Mouse (Mus musculus): ENCODE results near the gene Psmc3.
A peak's percentile ranks its signal among the peaks of the same experiment; 100 is the strongest.

Psmc3 gene

GRCm38 (mm10) chr2:91080784-91081513 lies 27.1 kb downstream of the Psmc3 start:
- peak; percentile 36 for DNase-seq (ENCODE audit: low read depth, low spot score)

DNA sequence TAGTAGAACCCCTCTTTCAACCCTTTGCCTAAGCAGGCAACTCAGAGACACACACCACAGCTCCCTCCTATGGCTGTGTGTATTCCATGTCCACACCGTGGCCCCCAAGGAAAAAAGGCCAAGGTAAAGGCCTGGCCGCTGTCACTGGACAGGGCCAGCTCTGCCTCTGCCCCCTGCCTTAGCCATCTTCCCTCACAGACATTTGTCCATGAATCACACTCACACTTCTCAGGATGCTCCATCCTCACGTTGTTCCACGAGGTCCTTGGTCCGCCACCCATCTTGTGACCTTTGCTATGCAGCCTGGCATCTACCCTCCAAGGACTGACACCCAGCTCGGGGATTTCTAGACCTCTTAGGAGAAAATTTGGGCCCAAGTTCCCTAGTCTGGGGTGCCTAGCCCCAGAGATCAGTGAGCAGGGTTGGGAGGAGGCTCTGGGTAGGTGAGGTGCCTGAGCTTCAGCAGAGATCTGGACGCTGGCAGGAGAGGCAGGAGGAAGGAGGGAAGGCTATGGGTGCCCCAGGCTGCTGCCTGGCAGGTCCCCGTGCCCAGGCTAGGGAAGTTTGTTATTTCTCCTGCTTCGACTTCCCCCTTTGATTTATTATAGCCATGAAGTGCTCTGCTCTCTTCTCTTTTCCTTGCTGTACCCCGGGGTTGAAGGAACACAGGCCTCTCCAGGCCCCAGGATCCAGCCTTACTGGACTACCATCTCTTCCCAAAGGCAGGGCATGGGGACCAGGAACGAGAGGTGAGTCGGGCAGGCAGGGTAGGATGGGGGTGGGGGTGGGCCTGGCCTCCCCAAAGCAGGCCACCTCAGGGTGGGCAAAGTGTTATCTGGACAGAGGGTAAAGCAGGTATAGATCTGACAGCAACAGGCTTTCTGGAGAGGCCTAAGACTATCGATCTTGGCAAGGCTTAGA lies 28.2 kb downstream of the Psmc3 start, which contains the start of gene Spi1:
Gene Spi1 (plus strand): TSS at position 616 of the 921 bp plus-strand sequence.
- DNase-seq (ENCODE audit: low read depth, low spot score): no peak

GRCm38 (mm10) chr2:91082844-91083243 lies 29.0 kb downstream of the Psmc3 start:
- peak; percentile 43 for DNase-seq (ENCODE audit: low read depth, low spot score)

DNA sequence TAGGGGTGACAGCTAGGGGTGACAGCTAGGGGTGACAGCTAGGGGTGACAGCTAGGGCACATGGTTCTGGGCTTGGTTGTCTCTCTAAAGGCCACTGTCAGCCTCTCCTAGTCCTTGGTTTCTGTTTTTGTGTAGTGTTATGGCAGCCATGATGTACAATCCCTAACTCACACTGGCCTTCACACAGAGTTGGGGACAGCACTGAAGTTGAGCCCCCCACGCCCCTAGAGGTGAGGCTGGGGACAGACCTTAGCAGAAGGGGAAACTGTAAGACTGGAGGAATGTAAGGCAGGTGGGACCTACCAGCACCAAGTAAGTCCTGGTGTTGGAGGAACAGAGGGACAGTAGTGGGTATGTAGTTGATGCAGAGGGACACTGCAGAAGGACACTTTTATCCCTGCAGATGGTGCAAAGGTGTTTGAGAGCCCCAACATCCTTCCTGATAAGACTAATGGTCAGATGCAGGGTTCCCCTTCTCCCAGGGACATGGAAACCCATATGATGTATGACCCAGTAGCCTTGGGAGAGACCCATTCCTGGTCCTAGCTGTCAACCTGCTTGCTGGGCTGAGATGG lies 29.6 kb downstream of the Psmc3 start:
- DNase-seq (ENCODE audit: low read depth, low spot score): no peak

DNA sequence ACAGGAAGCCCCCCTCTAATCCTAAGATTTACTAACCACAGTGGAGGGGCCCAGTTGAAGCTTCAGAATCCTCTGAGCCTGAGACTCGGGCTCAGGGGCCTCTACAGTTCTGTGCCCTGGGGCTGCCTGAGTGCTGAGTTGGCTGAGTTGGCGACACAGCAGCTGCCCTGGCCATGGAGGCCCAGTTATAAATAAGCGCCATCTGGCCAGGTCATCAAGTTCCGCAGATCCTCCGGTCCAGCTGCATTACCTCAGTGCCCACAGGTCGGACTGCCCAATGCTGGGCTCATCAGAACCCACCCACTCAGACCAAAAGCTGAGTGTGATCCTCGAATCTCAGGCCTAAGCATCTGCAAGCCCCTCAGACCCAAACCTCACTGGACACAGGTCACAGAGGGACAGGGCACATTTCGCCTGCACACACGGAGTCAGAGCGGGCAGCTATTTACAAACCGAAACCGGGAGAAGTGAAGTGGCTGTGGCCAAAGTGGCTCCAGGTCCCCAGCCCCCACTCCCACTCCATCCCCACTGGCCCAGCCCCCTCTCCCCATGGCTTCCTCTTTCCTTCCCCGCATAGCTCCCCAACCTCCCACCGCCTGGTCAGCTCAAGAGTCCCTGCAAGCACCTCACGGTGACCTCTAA lies 30.5 kb downstream of the Psmc3 start:
- DNase-seq (ENCODE audit: low read depth, low spot score): peak; percentile 46

- DNase-seq (ENCODE audit: low read depth, low spot score): no peak
Observed at GRCm38 (mm10) chr2:91085494-91086391, 31.9 kb downstream of the Psmc3 start.

DNA sequence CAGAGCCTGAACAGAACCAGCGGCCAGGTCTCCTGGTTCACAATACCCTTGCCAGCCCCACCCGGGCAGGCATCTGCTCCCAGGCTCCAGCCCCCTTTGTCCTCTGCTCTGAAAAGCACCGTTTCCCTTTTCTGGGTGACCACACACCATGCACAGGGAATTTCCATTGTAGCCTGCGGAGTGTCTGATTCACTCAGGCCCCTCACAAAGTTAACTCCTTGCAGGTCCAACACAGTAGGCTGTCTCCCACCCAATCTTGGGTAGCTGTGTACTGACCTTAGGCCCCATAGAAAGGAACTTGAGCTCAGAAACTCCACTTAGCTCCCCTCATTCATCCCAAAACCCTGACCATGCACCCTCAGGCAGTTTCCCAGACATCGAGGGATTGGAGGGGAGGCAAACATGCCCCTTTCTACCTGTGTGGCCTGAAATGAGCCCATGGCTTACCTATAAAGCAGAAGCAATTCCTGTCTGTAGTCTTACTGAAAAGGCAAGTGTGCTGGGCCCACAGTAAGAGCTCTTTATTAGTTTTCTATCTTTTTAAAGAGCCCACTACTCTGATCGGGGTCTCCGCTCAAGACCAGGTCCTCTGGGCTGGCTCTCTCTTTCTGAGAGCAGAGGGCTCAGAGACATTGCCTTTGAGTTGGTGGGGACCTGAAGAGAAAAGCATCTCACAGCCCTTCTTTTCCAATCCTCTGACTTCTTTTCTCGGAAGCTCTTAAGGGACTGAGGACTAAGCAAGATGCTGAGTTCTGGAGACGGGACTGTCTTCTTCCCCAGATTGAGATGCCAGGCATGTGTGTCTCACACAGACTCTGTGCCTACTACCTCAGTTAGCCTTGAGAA lies 32.8 kb downstream of the Psmc3 start:
- no peak for DNase-seq (ENCODE audit: low read depth, low spot score)

- DNase-seq (ENCODE audit: low read depth, low spot score): no peak
Observed at GRCm38 (mm10) chr2:91087453-91087852, 33.6 kb downstream of the Psmc3 start.

- DNase-seq (ENCODE audit: low read depth, low spot score): no peak
Observed at GRCm38 (mm10) chr2:91088987-91089386, 35.2 kb downstream of the Psmc3 start.

- DNase-seq (ENCODE audit: low read depth, low spot score): peak; percentile 39
Observed at GRCm38 (mm10) chr2:91090208-91090607, 36.4 kb downstream of the Psmc3 start.

DNA sequence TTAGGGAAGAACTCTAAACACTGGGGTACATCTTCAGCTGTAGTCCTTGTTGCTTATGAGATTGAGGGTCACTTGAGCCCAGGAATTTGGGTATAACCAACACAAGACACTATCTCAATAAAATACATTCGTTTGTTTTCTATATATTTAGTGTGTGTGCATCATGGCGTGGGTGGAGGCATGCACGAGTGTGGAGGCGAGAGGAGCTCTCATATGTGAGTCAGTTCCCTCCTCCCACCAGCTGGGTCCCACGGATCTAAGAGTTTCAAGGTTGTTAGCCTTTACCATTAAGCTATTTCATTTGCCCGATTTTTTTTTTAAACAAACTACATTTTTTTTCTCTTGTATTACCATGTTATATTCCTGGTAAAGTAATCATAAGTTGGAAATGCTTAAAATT lies 37.0 kb downstream of the Psmc3 start:
- DNase-seq (ENCODE audit: low read depth, low spot score): peak; percentile 67

- peak; percentile 30 for DNase-seq (ENCODE audit: low read depth, low spot score)
Observed at GRCm38 (mm10) chr2:91096524-91096923, 42.7 kb downstream of the Psmc3 start.

DNA sequence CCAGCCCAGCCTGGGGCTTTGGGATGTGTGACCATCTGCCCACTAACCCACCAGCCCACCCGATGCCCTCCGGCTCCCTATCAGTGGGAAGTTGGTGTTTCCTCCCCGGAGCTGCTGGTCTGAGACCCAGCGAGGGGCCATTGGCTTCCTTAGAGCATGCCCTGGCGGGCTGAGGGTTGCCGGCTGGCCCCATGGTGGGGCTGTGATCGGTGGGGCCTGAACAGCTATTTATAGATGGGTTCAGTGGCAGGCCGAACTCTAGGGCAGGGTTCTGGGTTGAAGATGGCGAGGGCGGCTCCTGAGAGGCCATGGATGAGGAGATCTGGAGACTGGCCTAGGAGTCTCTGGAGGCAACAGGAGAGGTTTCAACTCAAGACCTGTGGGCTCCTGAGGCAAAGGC lies 43.2 kb downstream of the Psmc3 start:
- no peak for DNase-seq (ENCODE audit: low read depth, low spot score)

DNA sequence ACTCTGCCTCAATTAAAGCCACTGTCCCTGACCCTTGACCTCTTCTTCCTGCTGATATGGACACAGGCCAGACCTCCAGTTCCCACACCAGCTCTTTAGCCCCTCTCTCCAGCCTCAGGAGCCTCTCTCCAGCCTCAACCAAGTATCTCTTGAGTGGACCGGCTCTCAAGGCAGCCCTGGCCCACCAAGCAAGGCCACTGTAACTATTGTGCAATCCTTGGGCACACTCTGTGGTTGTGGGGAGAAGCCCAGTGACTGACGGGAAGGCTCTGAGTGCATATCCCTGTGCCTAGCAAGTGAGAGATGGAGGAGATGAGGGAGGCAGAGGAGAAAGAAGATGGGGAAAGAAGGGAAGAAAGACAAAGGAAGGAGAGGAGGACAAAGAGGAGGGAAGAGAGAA lies 44.3 kb downstream of the Psmc3 start:
- DNase-seq (ENCODE audit: low read depth, low spot score): no peak

- peak; percentile 96 for DNase-seq (ENCODE audit: low read depth, low spot score)
Observed at GRCm38 (mm10) chr2:91101124-91101740, 47.4 kb downstream of the Psmc3 start.

GRCm38 (mm10) chr2:91108156-91108555 lies 54.3 kb downstream of the Psmc3 start:
- DNase-seq (ENCODE audit: low read depth, low spot score): no peak

DNA sequence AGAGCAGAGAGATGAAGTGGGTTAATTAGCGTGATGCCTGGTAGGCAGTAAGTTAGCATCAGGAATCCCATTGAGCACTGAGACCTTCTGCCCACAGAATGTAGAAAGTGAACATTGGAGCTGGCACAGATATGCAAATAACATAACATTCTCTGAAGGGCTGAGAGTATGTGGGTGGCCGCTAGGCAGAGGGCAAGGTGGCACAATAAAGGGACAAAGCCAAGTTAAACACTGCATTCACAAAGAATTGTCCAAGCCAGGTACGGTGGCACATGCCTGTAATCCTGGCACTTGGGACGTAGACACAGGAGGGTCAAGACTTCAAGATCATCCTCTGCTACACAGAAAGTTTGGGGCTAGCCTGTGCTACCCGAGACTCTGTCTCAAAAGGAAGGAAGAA lies 55.4 kb downstream of the Psmc3 start:
- DNase-seq (ENCODE audit: low read depth, low spot score): no peak

GRCm38 (mm10) chr2:91109807-91110385 lies 56.1 kb downstream of the Psmc3 start:
- no peak for DNase-seq (ENCODE audit: low read depth, low spot score)

DNA sequence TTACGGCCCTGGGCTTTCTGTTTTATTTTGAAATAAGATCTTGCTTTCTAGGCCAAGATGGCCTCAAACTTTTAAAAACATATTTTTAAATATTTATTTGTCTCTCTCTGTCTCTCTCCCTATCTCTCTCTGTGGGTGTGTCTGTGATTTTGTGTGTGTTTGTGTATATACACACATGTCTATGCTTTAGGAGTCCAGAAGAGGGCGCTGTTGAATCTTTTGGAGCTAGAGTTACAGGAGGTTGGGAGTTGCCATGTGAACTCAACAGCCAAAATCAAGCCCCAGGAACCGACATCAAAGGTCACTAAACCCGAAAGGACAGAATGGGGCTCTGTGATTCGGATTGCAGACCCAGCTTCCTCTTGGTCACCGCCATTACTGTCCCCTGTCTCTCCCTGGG lies 56.6 kb downstream of the Psmc3 start:
- DNase-seq (ENCODE audit: low read depth, low spot score): no peak
